Mouse (Mus musculus) urinary bladder, adult 18-20 months (tissue): ENCODE results near the gene Lrmda.

Source experiments
- DNase-seq, 2 experiments: peaks; one replicate each; pipeline ENCODE4 v3.0.0; 2022; ENCODE audit warnings: low spot score in 2 of 2, mixed read lengths in 2 of 2

Lrmda gene

DNA sequence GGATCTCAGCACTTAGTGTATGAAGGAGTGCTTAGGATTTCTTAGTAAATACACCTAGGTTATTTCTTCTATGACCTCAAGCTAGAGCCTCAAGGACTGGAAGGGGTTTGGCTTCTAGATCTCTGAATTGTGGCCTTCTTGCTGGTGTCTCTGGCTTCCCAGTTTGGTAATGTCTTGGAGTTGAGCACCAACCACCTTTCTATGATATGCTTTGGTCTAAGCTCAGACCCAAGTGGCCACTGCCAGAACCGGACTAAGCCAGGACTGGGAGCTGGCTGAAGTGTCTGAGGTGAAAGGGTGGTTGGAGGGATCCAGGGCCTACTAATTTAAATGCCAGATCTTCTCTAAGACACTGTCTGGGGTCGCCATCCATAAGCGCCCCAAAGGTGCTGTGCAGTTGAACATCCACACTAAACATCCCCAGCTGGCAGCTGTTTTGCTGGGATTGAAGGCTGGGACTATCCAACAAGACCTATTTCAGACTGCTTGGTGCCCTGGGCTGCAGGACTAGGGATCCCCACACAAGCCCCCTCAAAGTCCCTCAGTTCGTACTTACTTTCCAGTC is 27.1 kb upstream of the Lrmda start:
- no peak for DNase-seq

DNA sequence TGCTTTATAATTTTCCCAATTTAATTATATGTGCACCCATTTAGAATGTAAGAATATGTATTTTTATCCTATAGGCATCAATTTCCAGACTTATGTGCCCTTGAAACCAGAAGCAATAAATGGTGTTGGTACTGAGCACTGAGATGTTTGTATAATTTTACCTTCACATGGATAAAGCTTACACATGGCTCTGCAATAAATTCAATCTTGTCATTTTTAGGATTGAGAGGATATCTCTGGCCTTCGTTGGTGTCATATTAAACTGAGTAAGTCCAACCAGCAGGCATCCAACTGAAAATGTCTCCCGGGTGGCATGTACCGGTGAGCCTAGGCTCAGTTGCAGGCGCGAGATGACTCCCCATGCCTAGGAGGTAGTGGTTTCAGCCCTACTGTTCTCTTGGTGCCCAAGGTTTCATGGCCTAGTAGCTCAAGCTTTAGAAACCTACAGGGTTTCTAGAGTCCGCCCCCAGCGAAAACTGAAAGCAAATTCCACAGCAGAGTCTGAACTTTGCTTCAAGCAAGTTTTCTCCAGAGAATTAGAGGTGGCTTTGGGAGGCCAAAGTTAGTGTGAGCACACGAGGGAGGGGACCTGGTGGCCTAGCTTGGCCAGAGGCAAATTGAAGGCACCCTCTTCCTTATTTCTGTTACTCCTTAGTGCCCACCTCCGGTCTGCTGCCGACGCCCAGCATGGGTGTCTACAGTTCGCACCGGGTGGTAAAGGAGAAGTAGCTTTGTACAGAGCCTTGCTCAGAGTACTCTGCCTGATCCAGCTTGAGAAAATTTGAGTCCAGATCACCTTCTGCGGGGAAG is 26.1 kb upstream of the Lrmda start:
- DNase-seq = peak in 1 of 2 experiments; percentile 11

GRCm38 (mm10) chr14:21994061-21994990 is 25.2 kb upstream of the Lrmda start:
- DNase-seq = no peak

DNA sequence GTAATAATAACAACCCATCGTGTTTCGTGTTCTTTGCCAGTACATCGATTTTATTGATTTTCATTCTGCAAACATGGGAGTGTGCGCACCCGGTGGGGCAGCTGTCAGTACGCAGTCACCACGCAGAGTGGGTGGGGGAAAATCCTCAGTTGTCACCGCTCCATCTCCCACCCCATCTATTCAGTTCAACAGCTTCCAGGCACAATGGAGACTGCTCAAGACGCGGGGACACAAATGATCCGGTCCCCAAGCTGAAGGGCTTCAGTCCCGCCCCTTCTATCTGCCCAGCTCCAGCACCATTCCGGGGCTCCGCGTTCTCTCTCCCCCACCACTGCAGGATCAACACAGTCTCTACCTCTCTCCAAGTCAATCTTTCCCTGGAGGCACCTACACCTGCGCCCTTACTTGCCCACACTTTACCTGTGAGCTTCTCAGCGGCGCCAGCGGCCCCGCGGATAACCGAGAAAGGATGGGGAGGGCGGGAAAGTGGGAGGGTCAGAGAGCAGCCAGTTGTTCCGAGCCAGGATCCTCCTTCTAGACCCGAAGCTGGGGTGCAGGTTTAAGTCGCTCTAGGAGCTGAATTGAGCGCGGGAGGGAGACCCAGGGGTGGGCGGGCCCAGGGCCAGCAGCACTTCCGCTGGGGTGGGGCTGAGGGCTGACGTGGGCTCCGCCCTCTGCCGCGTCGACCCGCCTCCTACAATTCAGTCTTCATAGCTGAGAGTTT is 24.3 kb upstream of the Lrmda start:
- peak; percentile 61 to 67 for DNase-seq

DNA sequence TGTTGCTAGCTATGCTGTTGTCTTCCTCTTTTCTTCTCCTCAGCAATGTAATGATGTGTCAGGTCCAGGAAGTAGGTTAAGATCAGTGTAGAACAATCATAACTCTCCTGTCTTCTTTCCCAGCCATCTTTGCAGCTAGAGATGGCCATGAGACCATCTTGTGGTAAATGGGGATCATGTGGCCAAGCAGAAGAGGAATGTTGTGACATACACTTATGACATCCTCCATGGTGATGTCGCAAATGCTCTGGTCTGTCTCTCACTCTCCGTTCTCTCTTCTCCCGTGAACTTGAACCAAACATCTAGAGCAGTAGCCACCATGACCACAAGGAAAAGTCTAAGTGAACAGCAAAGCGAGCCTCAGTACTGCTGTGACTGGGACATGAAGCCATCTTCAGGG is 19.9 kb upstream of the Lrmda start:
- DNase-seq = no peak

DNA sequence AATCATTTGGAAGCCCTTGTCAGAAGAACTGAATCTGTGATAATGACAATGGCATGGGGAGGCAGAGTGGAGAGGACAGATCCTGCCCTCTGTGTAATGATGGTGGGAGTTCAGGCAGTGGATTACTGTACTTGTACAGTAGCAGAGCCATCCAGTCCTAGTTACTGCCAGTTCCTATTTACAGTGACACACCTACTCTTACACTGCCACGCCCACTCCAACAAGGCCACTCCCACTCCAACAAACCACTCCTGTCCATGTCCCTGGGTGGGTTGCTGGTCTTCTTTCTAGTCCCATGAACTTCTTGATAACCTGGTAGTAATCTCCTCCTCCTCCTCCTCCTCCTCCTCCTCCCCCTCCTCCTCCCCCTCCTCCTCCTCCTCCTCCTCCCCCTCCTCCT is 16.3 kb upstream of the Lrmda start:
- DNase-seq = no peak

GRCm38 (mm10) chr14:22003631-22004030 is 15.9 kb upstream of the Lrmda start:
- no peak for DNase-seq

GRCm38 (mm10) chr14:22004943-22005342 is 14.6 kb upstream of the Lrmda start:
- DNase-seq = no peak

- DNase-seq = no peak
Observed at GRCm38 (mm10) chr14:22007006-22007405, 12.5 kb upstream of the Lrmda start.

GRCm38 (mm10) chr14:22014315-22014714 is 5.2 kb upstream of the Lrmda start:
- no peak for DNase-seq

GRCm38 (mm10) chr14:22014781-22015180 is 4.7 kb upstream of the Lrmda start:
- DNase-seq = no peak

GRCm38 (mm10) chr14:22017011-22017410 is 2.5 kb upstream of the Lrmda start:
- no peak for DNase-seq

- no peak for DNase-seq
Observed at GRCm38 (mm10) chr14:22019949-22020845, 685 bp downstream of the Lrmda start.

- DNase-seq = peak in 1 of 2 experiments; percentile 22
Observed at GRCm38 (mm10) chr14:22020885-22021284, 1.4 kb downstream of the Lrmda start.

GRCm38 (mm10) chr14:22023533-22023932 is 4.0 kb downstream of the Lrmda start:
- no peak for DNase-seq

DNA sequence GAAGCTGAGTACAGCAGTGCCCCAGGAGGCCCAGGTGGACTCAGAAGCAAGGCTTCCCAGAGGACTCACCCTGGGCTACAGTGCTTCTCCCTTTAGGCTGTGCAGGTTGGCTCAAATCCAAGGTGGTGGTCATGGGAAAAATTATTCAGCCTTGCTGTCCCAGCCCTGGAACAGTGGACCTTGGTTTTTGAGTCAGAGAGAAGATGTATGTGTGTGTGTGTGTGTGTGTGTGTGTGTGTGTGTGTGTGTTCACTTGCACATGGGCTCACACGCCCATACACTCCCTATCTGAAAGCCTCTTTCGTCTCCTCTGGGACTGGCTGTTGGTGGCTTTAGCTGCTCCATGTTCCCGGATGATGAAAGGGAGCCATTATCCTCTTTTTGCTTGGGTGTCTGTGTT is 16.4 kb downstream of the Lrmda start:
- no peak for DNase-seq

- DNase-seq = no peak
Observed at GRCm38 (mm10) chr14:22036338-22036737, 16.8 kb downstream of the Lrmda start.

GRCm38 (mm10) chr14:22036802-22037497 is 17.4 kb downstream of the Lrmda start:
- no peak for DNase-seq

DNA sequence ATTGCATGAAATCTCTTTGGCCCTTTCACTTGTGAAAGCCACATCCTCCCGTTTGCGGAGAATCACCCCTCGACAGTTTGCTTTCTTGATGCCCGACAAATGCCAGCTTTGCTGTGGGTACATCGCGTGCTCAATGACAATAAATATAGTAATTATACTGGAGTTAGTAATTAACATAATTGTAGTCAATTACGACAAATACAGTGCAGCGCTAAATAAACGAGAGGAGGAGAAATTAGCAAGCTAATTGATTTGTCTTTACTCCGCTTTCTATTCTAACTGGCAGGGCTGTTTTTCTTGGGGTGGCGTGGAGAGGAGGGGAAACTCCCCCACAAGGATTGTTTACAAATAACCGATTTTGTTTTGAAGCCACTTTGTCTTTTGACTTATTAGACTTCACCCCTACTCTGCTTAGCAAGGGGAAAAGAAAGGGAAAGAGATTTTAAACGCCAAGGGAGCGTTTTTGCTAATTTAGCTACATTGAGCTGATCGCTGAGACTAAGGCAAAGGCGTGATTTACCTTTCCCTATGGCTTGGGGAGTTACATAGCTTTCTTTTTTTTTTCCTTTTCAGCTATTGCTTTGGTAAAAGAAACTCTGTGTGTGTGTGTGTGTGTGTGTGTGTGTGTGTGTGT is 18.1 kb downstream of the Lrmda start:
- no peak for DNase-seq

DNA sequence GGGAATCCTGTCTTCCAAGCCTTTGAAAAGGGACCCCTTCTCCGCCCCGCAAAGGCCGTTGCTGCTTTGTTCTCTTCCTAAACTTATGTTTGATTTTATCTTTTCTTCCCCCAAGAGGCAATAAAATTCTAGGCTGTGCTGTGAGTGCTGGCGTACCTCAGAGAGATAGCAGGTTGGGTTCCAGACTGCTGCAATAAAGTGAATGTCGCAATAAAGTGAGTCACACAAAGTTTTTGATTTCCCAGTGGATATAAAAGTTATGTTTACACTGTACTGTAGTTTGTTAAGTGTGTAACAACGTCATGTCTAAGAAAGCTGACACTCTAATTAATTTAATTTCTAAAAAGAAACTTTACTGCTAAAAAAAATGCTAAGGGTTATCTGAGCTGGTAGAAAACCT is 22.6 kb downstream of the Lrmda start:
- peak in 1 of 2 experiments; percentile 56 for DNase-seq
